Mouse (Mus musculus): ENCODE measurements around the gene Uso1. TPM values are rescaled to one million over a fixed set of nuclear protein-coding genes. Genes with fewer than 3 reads are reported as not detected.
"Not testable (repeated sequence)": the region's sequence is repeated elsewhere in the genome, so short reads cannot be mapped to it uniquely, and the experiment has no call there.

Gene Uso1
- polyA plus RNA-seq, 1 experiment from 2014 or later = 28.1 TPM

DNA sequence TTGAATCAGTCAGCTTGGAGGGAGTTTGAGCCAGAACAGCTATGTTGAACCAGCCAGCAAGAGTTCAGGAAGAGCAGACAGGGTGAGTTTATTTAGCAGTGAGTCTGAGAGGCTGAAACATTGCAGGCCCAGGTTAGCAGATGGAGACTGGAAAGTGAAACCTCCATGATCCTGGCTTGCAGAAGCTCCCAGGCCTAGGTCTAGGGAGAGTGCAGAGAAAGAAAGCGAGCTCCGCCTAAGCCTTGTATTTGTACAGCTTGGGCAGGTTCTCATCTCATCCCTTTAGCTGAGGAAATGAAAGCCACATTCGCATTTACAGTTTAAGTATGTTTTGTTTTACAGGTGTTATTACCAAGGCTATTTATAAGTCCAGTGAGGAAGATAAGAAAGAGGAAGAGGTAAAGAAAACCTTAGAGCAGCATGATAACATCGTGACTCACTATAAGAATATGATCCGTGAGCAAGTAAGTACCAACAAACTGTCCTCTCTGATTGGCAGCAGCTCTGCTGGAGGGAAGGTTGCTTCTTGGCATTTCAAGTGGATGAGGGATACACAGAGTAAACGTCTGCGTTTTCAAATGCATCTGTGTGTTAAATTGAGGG lies 51.2 kb downstream of the Uso1 start:
- H3K4me3 ChIP-seq (ENCODE audit: low read depth, low read length) = no peak overlapping the region
- DNase-seq (no peak), ATAC-seq (ENCODE audit: insufficient read depth) (no peak)
- no peaks in the 10 kb centered on the region for H3K4me1 ChIP-seq (ENCODE audit: insufficient read depth)
- no peak for TF ChIP-seq CTCF (IDR thresholded peaks at IDR 0.05; ENCODE audit: low read depth)
- H3K27ac ChIP-seq (ENCODE audit: low read depth) = no peak overlapping the region
- H3K36me3 ChIP-seq (ENCODE audit: insufficient read depth) = peaks cover 76% of the 10 kb centered on the region
- 94% methylated on average over 7 of the region's 7 CpGs for WGBS
- H3K27me3 ChIP-seq (ENCODE audit: insufficient read depth, low read length) = no peaks in the 10 kb centered on the region
- H3K4me2 ChIP-seq = no peak overlapping the region
- H3K9me3 ChIP-seq (ENCODE audit: low read depth, low read length) = no peaks in the 10 kb centered on the region; the same call in 1 of the 2 replicates
- no peak overlapping the region for H3K9ac ChIP-seq

DNA sequence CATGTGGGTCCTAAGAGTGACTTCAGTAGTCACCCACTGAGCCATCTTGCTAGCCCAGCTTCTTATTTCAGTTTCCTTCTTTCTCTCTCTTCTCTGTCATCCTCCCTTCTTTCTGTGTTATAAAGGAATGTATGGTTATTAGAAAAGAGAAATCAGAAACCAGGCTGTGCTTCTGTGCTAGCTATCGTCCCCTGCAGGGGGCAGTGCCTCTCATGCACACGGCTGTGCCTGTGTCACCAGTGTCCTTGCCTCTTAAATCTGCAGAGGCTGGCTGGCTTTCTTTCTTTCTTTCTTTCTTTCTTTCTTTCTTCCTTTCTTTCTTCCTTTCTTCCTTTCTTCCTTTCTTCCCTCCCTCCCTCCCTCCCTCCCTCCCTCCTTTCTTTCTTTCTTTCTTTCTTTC lies 58.0 kb downstream of the Uso1 start:
- H3K27me3 ChIP-seq (ENCODE audit: insufficient read depth, low read length); ATAC-seq (ENCODE audit: insufficient read depth); H3K4me1 ChIP-seq (ENCODE audit: insufficient read depth); H3K9ac ChIP-seq; H3K4me3 ChIP-seq (ENCODE audit: low read depth, low read length); H3K4me2 ChIP-seq; H3K27ac ChIP-seq (ENCODE audit: low read depth); H3K9me3 ChIP-seq (ENCODE audit: low read depth, low read length): not testable (repeated sequence)
- peak; percentile 54 for DNase-seq
- TF ChIP-seq CTCF (IDR thresholded peaks at IDR 0.05; ENCODE audit: low read depth) = peak; percentile 63
- WGBS = 54% methylated on average over 2 of the region's 2 CpGs
- H3K36me3 ChIP-seq (ENCODE audit: insufficient read depth) = peaks cover 84% of the 10 kb centered on the region

GRCm38 (mm10) chr5:92196895-92197811 lies 59.4 kb downstream of the Uso1 start:
- Histone ChIP-seq H3K9me3 (ENCODE audit: low read depth, low read length) (no peaks in the 10 kb centered on the region), H3K9ac (no peak overlapping the region), H3K27me3 (ENCODE audit: insufficient read depth, low read length) (no peaks in the 10 kb centered on the region), H3K4me3 (ENCODE audit: low read depth, low read length) (no peak overlapping the region), H3K27ac (ENCODE audit: low read depth) (no peak overlapping the region), H3K36me3 (ENCODE audit: insufficient read depth) (peaks cover 87% of the 10 kb centered on the region), H3K4me2 (no peak overlapping the region), H3K4me1 (ENCODE audit: insufficient read depth) (no peaks in the 10 kb centered on the region)
- no peak for TF ChIP-seq CTCF (IDR thresholded peaks at IDR 0.05; ENCODE audit: low read depth)
- ATAC-seq (ENCODE audit: insufficient read depth) (no peak), DNase-seq (no peak)
- 84% methylated on average over 15 of the region's 15 CpGs for WGBS

- no peak overlapping the region for H3K4me2 ChIP-seq
- DNase-seq (no peak), ATAC-seq (ENCODE audit: insufficient read depth) (no peak)
- no peak overlapping the region for H3K27ac ChIP-seq (ENCODE audit: low read depth)
- no peak overlapping the region for H3K9ac ChIP-seq
- peaks cover 87% of the 10 kb centered on the region for H3K36me3 ChIP-seq (ENCODE audit: insufficient read depth)
- TF ChIP-seq CTCF (IDR thresholded peaks at IDR 0.05; ENCODE audit: low read depth) = no peak
- no peaks in the 10 kb centered on the region for H3K9me3 ChIP-seq (ENCODE audit: low read depth, low read length)
- no peaks in the 10 kb centered on the region for H3K27me3 ChIP-seq (ENCODE audit: insufficient read depth, low read length)
- H3K4me3 ChIP-seq (ENCODE audit: low read depth, low read length) = no peak overlapping the region
- H3K4me1 ChIP-seq (ENCODE audit: insufficient read depth) = no peaks in the 10 kb centered on the region
- WGBS = 75% methylated on average over 8 of the region's 8 CpGs
Measured at GRCm38 (mm10) chr5:92198266-92198665, 60.5 kb downstream of the Uso1 start.

GRCm38 (mm10) chr5:92204162-92205036 lies 66.7 kb downstream of the Uso1 start:
- no peak overlapping the region for H3K4me3 ChIP-seq (ENCODE audit: low read depth, low read length)
- TF ChIP-seq CTCF (IDR thresholded peaks at IDR 0.05; ENCODE audit: low read depth) = no peak
- no peaks in the 10 kb centered on the region for H3K27me3 ChIP-seq (ENCODE audit: insufficient read depth, low read length)
- DNase-seq (no peak), ATAC-seq (ENCODE audit: insufficient read depth) (no peak)
- no peak overlapping the region for H3K4me2 ChIP-seq
- H3K36me3 ChIP-seq (ENCODE audit: insufficient read depth) = peaks cover 45% of the 10 kb centered on the region
- H3K9ac ChIP-seq = no peak overlapping the region
- no peaks in the 10 kb centered on the region for H3K9me3 ChIP-seq (ENCODE audit: low read depth, low read length)
- 62% methylated on average over 6 of the region's 6 CpGs for WGBS
- no peaks in the 10 kb centered on the region for H3K4me1 ChIP-seq (ENCODE audit: insufficient read depth)
- H3K27ac ChIP-seq (ENCODE audit: low read depth) = no peak overlapping the region

DNA sequence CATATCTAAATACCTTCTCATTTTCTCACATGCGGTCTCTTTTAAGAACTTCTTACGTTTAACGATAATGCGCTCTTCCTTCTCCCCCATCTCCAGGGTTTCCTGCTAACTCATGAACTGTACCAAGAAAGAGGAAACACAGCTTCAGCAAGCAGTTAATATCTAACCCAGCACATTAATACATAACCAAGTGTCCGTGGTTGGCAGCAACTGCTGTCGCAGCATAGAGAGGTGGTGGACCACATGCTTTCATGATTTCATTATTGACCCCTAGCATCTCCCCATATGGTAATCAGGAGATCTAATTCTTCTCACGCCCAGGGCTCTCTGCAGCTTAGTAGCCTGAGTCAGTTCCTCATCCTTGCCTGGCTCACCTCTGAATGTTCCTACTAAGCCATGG lies 67.4 kb downstream of the Uso1 start:
- H3K4me2 ChIP-seq = no peak overlapping the region
- ATAC-seq (ENCODE audit: insufficient read depth) (no peak), DNase-seq (no peak)
- H3K9me3 ChIP-seq (ENCODE audit: low read depth, low read length) = no peaks in the 10 kb centered on the region
- peaks cover 38% of the 10 kb centered on the region for H3K36me3 ChIP-seq (ENCODE audit: insufficient read depth)
- H3K27me3 ChIP-seq (ENCODE audit: insufficient read depth, low read length) = no peaks in the 10 kb centered on the region
- TF ChIP-seq CTCF (IDR thresholded peaks at IDR 0.05; ENCODE audit: low read depth) = no peak
- 79% methylated on average over 7 of the region's 7 CpGs for WGBS
- no peak overlapping the region for H3K9ac ChIP-seq
- H3K4me3 ChIP-seq (ENCODE audit: low read depth, low read length) = no peak overlapping the region
- H3K27ac ChIP-seq (ENCODE audit: low read depth) = no peak overlapping the region
- H3K4me1 ChIP-seq (ENCODE audit: insufficient read depth) = no peaks in the 10 kb centered on the region
